Mouse (Mus musculus) frontal cortex, postnatal 10 days (tissue): Measurements from ENCODE around the gene Fscb.

ENCODE experiments used
- DNase-seq, 2 experiments: peaks; one replicate each; pipeline ENCODE4 v3.0.0; 2022; ENCODE audit warnings: low spot score in 2 of 2, mixed read lengths in 1 of 2

Gene Fscb

GRCm38 (mm10) chr12:64474590-64474989, at the start of gene Fscb:
TSS of gene Fscb (minus strand) at chr12:64474690.
- DNase-seq = no peak

GRCm38 (mm10) chr12:64516775-64517174, 42.3 kb upstream of the Fscb start:
- no peak for DNase-seq

GRCm38 (mm10) chr12:64513439-64513838, 38.9 kb upstream of the Fscb start:
- DNase-seq = no peak

DNA sequence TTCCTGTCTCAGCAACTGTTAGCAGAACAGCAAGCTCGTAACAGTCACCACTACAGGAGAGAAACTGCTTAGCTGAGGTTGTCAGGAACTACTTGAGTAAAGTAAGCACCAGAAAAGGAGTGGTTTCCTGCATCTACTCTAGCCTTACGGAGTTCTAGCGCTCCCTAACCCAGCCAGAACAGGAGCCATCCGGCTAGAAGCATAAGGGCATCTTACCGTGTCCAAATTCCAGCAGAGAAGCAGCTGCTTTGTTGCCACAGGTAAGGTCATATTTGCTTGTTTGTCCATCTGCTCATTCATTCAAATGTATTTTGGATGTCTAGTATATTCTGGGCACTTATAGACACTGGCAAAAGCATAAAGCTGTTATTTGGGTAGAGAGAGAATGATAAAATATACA, 23.2 kb upstream of the Fscb start:
- DNase-seq = no peak

- DNase-seq = no peak
Observed at GRCm38 (mm10) chr12:64473615-64474014, 875 bp downstream of the Fscb start.

DNA sequence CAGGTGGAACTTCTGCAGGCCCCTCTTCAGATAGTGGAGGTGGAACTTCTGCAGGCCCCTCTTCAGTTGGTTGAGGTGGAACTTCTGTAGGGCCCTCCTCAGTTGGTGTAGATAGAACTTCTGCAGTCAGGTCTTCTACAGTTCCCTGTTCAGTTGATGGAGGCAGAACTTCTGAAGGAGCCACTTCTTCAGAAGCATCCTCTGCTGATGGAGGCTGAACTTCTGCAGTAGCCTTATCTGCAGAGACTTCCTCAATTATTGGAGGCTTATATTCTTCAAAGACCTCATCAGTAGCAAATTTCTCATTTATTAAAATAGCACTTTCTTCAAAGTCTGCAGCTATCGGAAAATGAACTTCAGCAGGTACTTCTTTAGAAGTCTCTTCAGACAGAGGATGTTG, 1.4 kb downstream of the Fscb start:
- DNase-seq = no peak

DNA sequence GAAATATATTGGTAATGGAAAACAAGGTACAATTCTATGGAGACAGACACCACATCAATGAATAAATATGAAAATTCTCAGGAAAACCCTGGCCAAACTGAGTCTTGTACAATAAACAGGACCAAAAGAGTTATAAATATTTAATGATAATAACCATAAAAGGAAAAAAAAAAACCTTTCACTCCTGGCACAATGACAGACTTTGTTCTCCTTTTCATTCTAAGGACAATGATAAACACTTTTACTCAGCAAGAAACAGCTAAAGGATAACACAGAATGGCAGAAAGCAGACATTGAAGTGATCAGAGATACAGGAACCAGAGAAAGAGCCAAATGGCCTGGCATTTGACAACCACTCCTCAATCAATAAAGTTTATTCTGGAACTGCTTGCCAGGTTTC, 19.3 kb downstream of the Fscb start:
- no peak for DNase-seq

DNA sequence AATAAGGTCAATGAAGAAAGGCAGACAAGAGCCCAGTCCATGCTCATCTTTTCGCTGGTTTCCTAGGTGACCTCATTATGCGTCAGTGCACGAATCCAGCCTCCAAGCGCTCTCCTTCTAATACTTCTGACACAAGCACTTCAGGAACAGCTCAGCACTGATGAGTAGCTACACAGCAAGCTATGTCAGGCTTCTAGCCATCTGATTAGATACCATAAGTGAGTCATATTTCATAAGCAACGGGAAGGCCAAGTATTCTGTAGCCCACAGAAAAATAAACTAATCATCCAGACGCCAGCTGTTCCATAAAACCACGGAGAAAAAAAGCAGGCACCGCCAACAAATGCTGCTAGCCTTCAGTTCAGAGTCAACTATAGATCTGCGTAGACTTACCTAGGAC, 24.6 kb downstream of the Fscb start:
- DNase-seq = no peak

DNA sequence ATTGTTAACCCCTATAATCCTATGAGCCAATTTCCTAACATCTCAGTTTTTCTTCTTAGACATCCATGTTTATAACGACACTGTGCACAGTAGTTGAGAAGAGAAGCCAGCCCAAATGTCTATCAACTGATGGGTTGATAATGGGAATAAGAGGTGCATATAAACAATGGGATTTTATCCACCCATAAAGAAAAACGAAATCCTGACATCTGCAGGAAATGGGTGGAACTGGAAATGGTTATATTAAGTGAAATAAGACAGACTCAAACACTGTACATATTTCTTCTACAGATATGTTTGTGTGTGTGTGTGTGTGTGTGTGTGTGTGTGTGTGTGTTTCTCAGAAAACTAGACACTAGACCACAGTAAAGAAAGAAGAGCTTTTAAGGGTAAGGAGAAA, 37.8 kb downstream of the Fscb start:
- DNase-seq = no peak
